Comparison of ENCODE assay signal across 10 mouse cellular contexts in genomic region chr12:46371747-46372146, GRCm38 (mm10).
DNase-seq lines count a peak whose midpoint lies in the region; ATAC-seq and TF ChIP-seq lines count a peak whose summit lies in the region.
"Had no signal": no experiment of that assay in that cellular context is flagged by ENCODE, and none has a peak within 500 bp of the region (broad histone marks: within the 10 kb centered on the region; RNA-seq: fewer than 3 reads in every experiment).

No protein-coding gene starts in this region.

- H3K36me3 ChIP-seq in hindbrain, embryonic 11.5 days (ENCODE audit: control insufficient read depth, insufficient read depth, low read length): no peaks in the 10 kb centered on the region
- H3K36me3 ChIP-seq in hindbrain, embryonic 10.5 days: no peaks in the 10 kb centered on the region

- 43% methylated on average over 3 of the region's 3 CpGs for WGBS in hindbrain, embryonic 11.5 days
- WGBS in hindbrain, embryonic 10.5 days: 51% methylated on average over 3 of the region's 3 CpGs

- TF ChIP-seq POLR2A in brain, embryonic 14.5 days (IDR thresholded peaks at IDR 0.05; ENCODE audit: borderline replicate concordance, extremely low read depth, insufficient read depth, insufficient read length, poor library complexity, severe bottlenecking): no peak

- no peak overlapping the region for H3K27ac ChIP-seq in hindbrain, embryonic 11.5 days (ENCODE audit: low read depth, low read length)
- H3K27ac ChIP-seq in hindbrain, embryonic 10.5 days: no peak overlapping the region

- H3K27me3 ChIP-seq in hindbrain, embryonic 11.5 days (ENCODE audit: control insufficient read depth, insufficient read depth, low read length): no peaks in the 10 kb centered on the region
- no peaks in the 10 kb centered on the region for H3K27me3 ChIP-seq in hindbrain, embryonic 10.5 days (ENCODE audit: insufficient read depth, poor library complexity, severe bottlenecking)

- DNase-seq in hindbrain, embryonic 11.5 days (ENCODE audit: low spot score): no peak
- DNase-seq in hindbrain, embryonic 10.5 days (ENCODE audit: low spot score): no peak
- peak; percentile 93 for DNase-seq in brain, embryonic 14.5 days (ENCODE audit: low read depth)
- peak; percentile 35 to 81 for DNase-seq in cerebellum, postnatal 4 days (ENCODE audit: low spot score in 2 of 2)
- DNase-seq in layer of hippocampus, postnatal 10 days (ENCODE audit: low spot score in 2 of 2): peak; percentile 56 to 58
- no peak for DNase-seq in ovary, adult 18-20 months (ENCODE audit: low spot score)
- no peak for DNase-seq in MN1 (ENCODE audit: low spot score)
- no peak for DNase-seq in adrenal gland, adult 2 months
- DNase-seq: lung, embryonic 14.5 days had no signal

- no peak for TF ChIP-seq CTCF in brain, embryonic 14.5 days (IDR thresholded peaks at IDR 0.05; ENCODE audit: borderline replicate concordance, extremely low read depth, insufficient read depth, insufficient read length)

- H3K9me3 ChIP-seq in hindbrain, embryonic 11.5 days (ENCODE audit: control insufficient read depth, low read length): no peaks in the 10 kb centered on the region
- no peaks in the 10 kb centered on the region for H3K9me3 ChIP-seq in hindbrain, embryonic 10.5 days

- no peaks in the 10 kb centered on the region for H3K4me1 ChIP-seq in hindbrain, embryonic 11.5 days (replicated peaks; ENCODE audit: control insufficient read depth, insufficient read depth, low read length)
- H3K4me1 ChIP-seq in hindbrain, embryonic 10.5 days (replicated peaks): no peaks in the 10 kb centered on the region

- no peak overlapping the region for H3K4me2 ChIP-seq in hindbrain, embryonic 11.5 days (replicated peaks; ENCODE audit: low read depth, low read length)
- H3K4me2 ChIP-seq: lung, embryonic 14.5 days had no signal

- H3K9ac ChIP-seq in hindbrain, embryonic 11.5 days (ENCODE audit: low read depth, low read length): no peak overlapping the region
- H3K9ac ChIP-seq: lung, embryonic 14.5 days had no signal

- ATAC-seq in hindbrain, embryonic 11.5 days (ENCODE audit: low FRiP score): peak; percentile 57; the same call in 1 of the 2 replicates
- ATAC-seq: intestine, postnatal 0 days had no signal

- no peak overlapping the region for H3K4me3 ChIP-seq in hindbrain, embryonic 11.5 days (ENCODE audit: low read depth, low read length)
- no peak overlapping the region for H3K4me3 ChIP-seq in hindbrain, embryonic 10.5 days

Comparison
In these comparisons a context has a peak if more than half of its experiments do, and no peak if none do; other contexts are left out.
1. DNase-seq: peak in brain, embryonic 14.5 days (single experiment), cerebellum, postnatal 4 days (2 of 2) and layer of hippocampus, postnatal 10 days (2 of 2); none in hindbrain, embryonic 11.5 days (single experiment), hindbrain, embryonic 10.5 days (single experiment), ovary, adult 18-20 months (single experiment), MN1 (single experiment) and adrenal gland, adult 2 months (single experiment).